Mouse (Mus musculus) ovary, adult 18-20 months (tissue): ENCODE measurements at regions not wholly inside any gene's neighbourhood (a gene's known extent, or its start where the extent isn't known, plus 50 kb on each side); places are given as distances from the start of the nearest gene placed in this dataset.
A peak's percentile ranks its signal among the peaks of the same experiment; 100 is the strongest.

ENCODE experiments used
- DNase-seq: peaks from one replicate; pipeline ENCODE4 v3.0.0; 2022; ENCODE audit warnings: low spot score, mixed read lengths

- DNase-seq = no peak
Observed at GRCm38 (mm10) chr9:98791709-98792108, 50.6 kb upstream of the Prr23a1 start.

GRCm38 (mm10) chr9:98773651-98774185, 68.6 kb upstream of the Prr23a1 start:
- no peak for DNase-seq

- DNase-seq = no peak
Observed at GRCm38 (mm10) chr9:98773212-98773611, 69.1 kb upstream of the Prr23a1 start.

GRCm38 (mm10) chr9:98754764-98755163, 87.5 kb upstream of the Prr23a1 start:
- DNase-seq = no peak

- peak; percentile 64 for DNase-seq
Observed at GRCm38 (mm10) chr9:98753356-98753953, 88.8 kb upstream of the Prr23a1 start.

- no peak for DNase-seq
Observed at GRCm38 (mm10) chr9:98743785-98744184, 98.5 kb upstream of the Prr23a1 start.

GRCm38 (mm10) chr9:98727276-98727860, 114.9 kb upstream of the Prr23a1 start:
- no peak for DNase-seq

GRCm38 (mm10) chr9:98726638-98727037, 115.7 kb upstream of the Prr23a1 start:
- no peak for DNase-seq

- DNase-seq = no peak
Observed at GRCm38 (mm10) chr9:98722885-98723284, 119.4 kb upstream of the Prr23a1 start.

GRCm38 (mm10) chr9:98721381-98721780, 119.9 kb upstream of the Mrps22 start:
- DNase-seq = no peak

GRCm38 (mm10) chr9:98717701-98718270, 116.3 kb upstream of the Mrps22 start:
- DNase-seq = peak; percentile 75

- DNase-seq = peak; percentile 77
Observed at GRCm38 (mm10) chr9:98714661-98715060, 113.2 kb upstream of the Mrps22 start.

GRCm38 (mm10) chr9:98712826-98713225, 111.4 kb upstream of the Mrps22 start:
- no peak for DNase-seq

- DNase-seq = no peak
Observed at GRCm38 (mm10) chr9:98712023-98712563, 110.6 kb upstream of the Mrps22 start.

GRCm38 (mm10) chr9:98710155-98710710, 108.8 kb upstream of the Mrps22 start:
- no peak for DNase-seq

GRCm38 (mm10) chr9:98708001-98708680, 106.7 kb upstream of the Mrps22 start:
- DNase-seq = no peak

- no peak for DNase-seq
Observed at GRCm38 (mm10) chr9:98707491-98707890, 106.0 kb upstream of the Mrps22 start.

- DNase-seq = no peak
Observed at GRCm38 (mm10) chr9:98704131-98704530, 102.7 kb upstream of the Mrps22 start.

- no peak for DNase-seq
Observed at GRCm38 (mm10) chr9:98703331-98703730, 101.9 kb upstream of the Mrps22 start.

- DNase-seq = peak; percentile 0
Observed at GRCm38 (mm10) chr9:98700571-98700970, 99.1 kb upstream of the Mrps22 start.

GRCm38 (mm10) chr9:98697155-98697554, 95.7 kb upstream of the Mrps22 start:
- DNase-seq = no peak

GRCm38 (mm10) chr9:98695035-98695434, 93.6 kb upstream of the Mrps22 start:
- DNase-seq = no peak
